Mouse (Mus musculus): ENCODE data around the gene Tmem212. TPM values are rescaled to one million over a fixed set of nuclear protein-coding genes. Genes with fewer than 3 reads are reported as not detected.

Tmem212 gene
- polyA plus RNA-seq, 1 experiment: not detected

DNA sequence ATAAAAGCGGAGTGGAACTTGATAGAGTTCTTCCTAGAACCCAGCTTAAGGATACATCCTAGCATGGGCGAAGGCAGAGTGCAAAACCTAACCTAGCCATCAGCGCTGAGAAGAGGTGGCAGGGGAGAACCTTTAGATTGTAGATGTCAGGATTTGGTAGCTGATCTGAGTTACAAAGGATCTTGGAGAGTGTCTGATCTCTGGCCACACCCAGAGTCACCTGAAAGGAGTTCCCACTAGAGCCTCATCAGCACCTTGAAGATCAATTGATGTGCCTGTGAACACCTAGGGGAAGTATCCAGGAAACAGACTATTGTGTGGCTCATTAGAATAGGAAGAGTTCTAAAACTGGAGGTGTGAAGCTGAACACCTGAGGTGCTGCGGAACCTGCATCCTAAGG, 23.7 kb downstream of the Tmem212 start:
- Histone ChIP-seq H3K4me3 (replicated peaks) (no peak overlapping the region), H3K36me3 (replicated peaks; ENCODE audit: low read length) (no peaks in the 10 kb centered on the region), H3K4me1 (no peaks in the 10 kb centered on the region), H3K9me3 (peaks cover 6% of the 10 kb centered on the region), H3K27me3 (replicated peaks) (peaks cover 1% of the 10 kb centered on the region)
- no peak for TF ChIP-seq FLI1 (IDR thresholded peaks at IDR 0.05; ENCODE audit: low read length)
- no peak for TF ChIP-seq GATA1 (IDR thresholded peaks at IDR 0.05; ENCODE audit: borderline replicate concordance, low read length)

- H3K27me3 ChIP-seq (replicated peaks): no peaks in the 10 kb centered on the region
- no peak overlapping the region for H3K4me3 ChIP-seq (replicated peaks)
- TF ChIP-seq GATA1 (IDR thresholded peaks at IDR 0.05; ENCODE audit: borderline replicate concordance, low read length) (no peak), FLI1 (IDR thresholded peaks at IDR 0.05; ENCODE audit: low read length) (no peak)
- H3K4me1 ChIP-seq: no peaks in the 10 kb centered on the region
- H3K9me3 ChIP-seq: peaks cover 6% of the 10 kb centered on the region
- H3K36me3 ChIP-seq (replicated peaks; ENCODE audit: low read length): no peaks in the 10 kb centered on the region
Observed at GRCm38 (mm10) chr3:27871891-27872290, 24.3 kb downstream of the Tmem212 start.

DNA sequence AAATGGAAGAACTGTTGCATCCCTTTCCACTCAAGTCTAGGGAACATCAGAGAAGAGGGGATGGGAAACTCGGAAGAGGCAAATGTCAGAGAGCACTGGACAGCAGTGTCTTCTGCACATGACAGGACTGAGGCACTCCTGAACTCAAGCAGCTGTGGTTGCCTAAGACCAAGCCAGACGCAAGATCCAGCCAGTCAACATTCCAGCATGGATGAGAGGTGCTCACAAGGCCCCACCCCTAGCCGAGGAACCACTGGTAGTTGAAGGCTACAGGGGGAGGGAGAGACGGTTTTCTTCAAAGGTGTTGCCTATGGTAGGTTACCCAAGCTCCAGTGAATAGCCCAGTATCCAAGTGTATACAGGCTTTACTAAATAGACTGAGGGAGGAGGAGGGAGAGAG, 24.8 kb downstream of the Tmem212 start:
- no peaks in the 10 kb centered on the region for H3K36me3 ChIP-seq (replicated peaks; ENCODE audit: low read length)
- no peaks in the 10 kb centered on the region for H3K4me1 ChIP-seq
- no peak overlapping the region for H3K4me3 ChIP-seq (replicated peaks)
- TF ChIP-seq FLI1 (IDR thresholded peaks at IDR 0.05; ENCODE audit: low read length) (no peak), GATA1 (IDR thresholded peaks at IDR 0.05; ENCODE audit: borderline replicate concordance, low read length) (no peak)
- peaks cover 6% of the 10 kb centered on the region for H3K9me3 ChIP-seq
- H3K27me3 ChIP-seq (replicated peaks): peaks cover 2% of the 10 kb centered on the region

GRCm38 (mm10) chr3:27868681-27869080, 27.5 kb downstream of the Tmem212 start:
- H3K4me1 ChIP-seq: no peaks in the 10 kb centered on the region
- TF ChIP-seq GATA1 (IDR thresholded peaks at IDR 0.05; ENCODE audit: borderline replicate concordance, low read length) (no peak), FLI1 (IDR thresholded peaks at IDR 0.05; ENCODE audit: low read length) (no peak)

GRCm38 (mm10) chr3:27867731-27868130, 28.4 kb downstream of the Tmem212 start:
- no peaks in the 10 kb centered on the region for H3K4me1 ChIP-seq
- peaks cover 6% of the 10 kb centered on the region for H3K9me3 ChIP-seq
- no peaks in the 10 kb centered on the region for H3K36me3 ChIP-seq (replicated peaks; ENCODE audit: low read length)
- H3K27me3 ChIP-seq (replicated peaks): peaks cover 8% of the 10 kb centered on the region
- no peak overlapping the region for H3K4me3 ChIP-seq (replicated peaks)
- TF ChIP-seq GATA1 (IDR thresholded peaks at IDR 0.05; ENCODE audit: borderline replicate concordance, low read length) (no peak), FLI1 (IDR thresholded peaks at IDR 0.05; ENCODE audit: low read length) (no peak)

More at GRCm38 (mm10) chr3:27868681-27869080, 27.5 kb downstream of the Tmem212 start:
- Histone ChIP-seq H3K4me3 (replicated peaks) (no peak overlapping the region), H3K27me3 (replicated peaks) (peaks cover 6% of the 10 kb centered on the region), H3K9me3 (peaks cover 6% of the 10 kb centered on the region), H3K36me3 (replicated peaks; ENCODE audit: low read length) (no peaks in the 10 kb centered on the region)

DNA sequence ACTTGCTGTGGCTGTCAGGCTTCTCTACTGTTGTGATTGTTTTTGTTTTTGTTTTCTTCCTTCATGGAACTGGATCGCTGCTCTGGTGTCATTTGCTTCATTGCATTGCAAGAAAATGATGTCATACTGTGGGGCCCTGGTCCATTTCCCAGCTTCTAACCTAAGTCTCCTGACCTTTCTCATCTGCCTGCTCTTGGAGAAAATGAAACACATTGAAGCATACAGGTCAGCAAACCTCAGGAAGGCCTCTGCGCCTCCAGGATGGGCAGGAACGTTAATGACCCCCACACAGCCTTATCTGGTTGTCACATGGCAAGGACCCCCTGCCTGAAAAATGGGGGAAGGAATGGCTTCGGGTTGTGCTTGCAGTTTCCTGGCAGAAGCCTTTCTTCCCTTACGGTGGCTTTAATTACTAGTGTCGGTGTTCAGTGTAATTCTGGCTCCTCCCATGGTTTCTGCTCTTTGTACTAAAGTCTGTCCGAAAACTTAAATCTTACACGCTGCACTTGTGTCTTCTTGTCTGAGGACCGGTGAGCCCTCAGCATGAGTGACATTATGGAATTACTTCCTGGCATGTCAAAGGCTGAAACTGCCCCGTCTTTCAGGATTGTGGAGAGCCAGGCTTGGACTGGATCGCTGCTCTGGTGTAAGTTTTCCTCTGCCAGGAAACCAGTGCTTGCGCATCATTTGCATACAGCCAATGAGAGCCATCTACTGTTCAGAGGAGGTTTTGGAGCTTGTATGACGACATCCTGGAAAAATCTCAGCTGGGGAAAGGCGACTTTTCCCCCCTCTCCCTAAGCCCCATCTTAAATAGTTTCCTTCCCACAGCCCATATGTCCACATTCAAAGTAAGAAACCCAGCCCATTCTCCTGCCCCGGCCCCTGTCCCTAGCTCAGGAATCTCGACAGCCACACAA, 33.1 kb downstream of the Tmem212 start:
- H3K9me3 ChIP-seq: no peaks in the 10 kb centered on the region
- no peaks in the 10 kb centered on the region for H3K36me3 ChIP-seq (replicated peaks; ENCODE audit: low read length)
- H3K4me3 ChIP-seq (replicated peaks): peak overlapping the region; percentile 50
- peaks cover 19% of the 10 kb centered on the region for H3K27me3 ChIP-seq (replicated peaks)
- H3K4me1 ChIP-seq: no peaks in the 10 kb centered on the region
- no peak for TF ChIP-seq GATA1 (IDR thresholded peaks at IDR 0.05; ENCODE audit: borderline replicate concordance, low read length)
- TF ChIP-seq FLI1 (IDR thresholded peaks at IDR 0.05; ENCODE audit: low read length): no peak

DNA sequence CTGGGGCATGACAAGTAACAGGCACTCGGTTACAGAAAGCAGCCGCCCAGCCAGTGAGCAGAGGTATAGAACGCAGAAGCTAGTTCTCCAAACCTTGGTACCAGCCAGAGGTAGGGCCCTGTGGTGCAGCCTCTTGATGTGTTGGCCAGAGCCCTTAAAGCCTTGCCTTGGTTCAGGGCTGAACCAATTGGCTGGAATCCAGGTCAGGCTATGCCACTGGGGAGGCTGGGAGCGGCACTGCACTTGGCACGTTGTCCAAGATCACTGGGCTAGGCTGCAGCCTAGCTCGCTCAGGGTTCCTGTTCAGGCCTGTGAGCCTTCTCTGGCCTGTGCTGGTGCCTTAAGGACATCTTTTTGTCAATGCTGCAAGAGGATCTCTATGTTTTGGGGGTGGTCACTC, 34.6 kb downstream of the Tmem212 start:
- Histone ChIP-seq H3K9me3 (peaks cover 3% of the 10 kb centered on the region; the same call in 1 of the 2 replicates), H3K36me3 (replicated peaks; ENCODE audit: low read length) (no peaks in the 10 kb centered on the region), H3K27me3 (replicated peaks) (peaks cover 18% of the 10 kb centered on the region), H3K4me3 (replicated peaks) (no peak overlapping the region), H3K4me1 (no peaks in the 10 kb centered on the region)
- TF ChIP-seq GATA1 (IDR thresholded peaks at IDR 0.05; ENCODE audit: borderline replicate concordance, low read length): no peak
- TF ChIP-seq FLI1 (IDR thresholded peaks at IDR 0.05; ENCODE audit: low read length): no peak

- Histone ChIP-seq H3K9me3 (peaks cover 3% of the 10 kb centered on the region; the same call in 1 of the 2 replicates), H3K4me3 (replicated peaks) (no peak overlapping the region), H3K27me3 (replicated peaks) (peaks cover 17% of the 10 kb centered on the region), H3K4me1 (no peaks in the 10 kb centered on the region), H3K36me3 (replicated peaks; ENCODE audit: low read length) (no peaks in the 10 kb centered on the region)
- TF ChIP-seq FLI1 (IDR thresholded peaks at IDR 0.05; ENCODE audit: low read length) (no peak), GATA1 (IDR thresholded peaks at IDR 0.05; ENCODE audit: borderline replicate concordance, low read length) (no peak)
Observed at GRCm38 (mm10) chr3:27861086-27861485, 35.1 kb downstream of the Tmem212 start.

DNA sequence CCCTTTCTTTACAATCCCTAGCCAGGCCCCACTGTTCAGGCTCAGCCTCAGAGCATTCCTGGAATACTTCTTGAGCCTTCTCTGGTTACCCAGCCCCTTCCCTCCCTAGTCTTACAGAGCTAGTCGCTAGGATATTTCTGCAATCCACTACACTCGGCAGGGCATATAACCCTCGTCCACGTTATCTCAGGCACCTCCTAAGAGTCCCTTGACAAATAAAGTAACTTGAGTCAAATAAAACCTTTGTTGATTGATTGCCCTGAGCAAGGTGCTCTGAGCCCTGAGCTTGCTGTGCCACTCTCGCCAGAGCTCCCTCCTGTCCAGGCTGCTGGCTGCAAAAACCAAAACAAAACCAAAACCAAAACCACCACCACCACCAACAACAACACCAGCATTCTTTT, 37.0 kb downstream of the Tmem212 start:
- Histone ChIP-seq H3K9me3 (peaks cover 3% of the 10 kb centered on the region; the same call in 1 of the 2 replicates), H3K4me3 (replicated peaks) (peak overlapping the region; percentile 50)

GRCm38 (mm10) chr3:27858441-27859115, 37.6 kb downstream of the Tmem212 start:
- H3K27me3 ChIP-seq (replicated peaks): peaks cover 12% of the 10 kb centered on the region
- H3K36me3 ChIP-seq (replicated peaks; ENCODE audit: low read length): no peaks in the 10 kb centered on the region
- no peak for TF ChIP-seq FLI1 (IDR thresholded peaks at IDR 0.05; ENCODE audit: low read length)
- no peak for TF ChIP-seq GATA1 (IDR thresholded peaks at IDR 0.05; ENCODE audit: borderline replicate concordance, low read length)
- peaks cover 3% of the 10 kb centered on the region; the same call in 1 of the 2 replicates for H3K9me3 ChIP-seq
- no peak overlapping the region for H3K4me3 ChIP-seq (replicated peaks)
- no peaks in the 10 kb centered on the region for H3K4me1 ChIP-seq

More for the DNA sequence above, 37.0 kb downstream of the Tmem212 start:
- Histone ChIP-seq H3K36me3 (replicated peaks; ENCODE audit: low read length) (no peaks in the 10 kb centered on the region), H3K4me1 (no peaks in the 10 kb centered on the region), H3K27me3 (replicated peaks) (peaks cover 15% of the 10 kb centered on the region)
- no peak for TF ChIP-seq GATA1 (IDR thresholded peaks at IDR 0.05; ENCODE audit: borderline replicate concordance, low read length)
- TF ChIP-seq FLI1 (IDR thresholded peaks at IDR 0.05; ENCODE audit: low read length): no peak

Measured in megakaryocyte, embryonic 14.5 days (primary cell).